Mouse (Mus musculus) cortical plate, adult 2 months (tissue): Measurements from ENCODE around the gene Fancd2.

Source experiments
- CTCF ChIP-seq: fragments of 200-500 bp; IDR thresholded peaks from 2 replicates; pipeline ENCODE4 v1.5.1; 2011; ENCODE audit warnings: mild to moderate bottlenecking, control low read depth, low read length; ENCODE audit not compliant: insufficient read depth; ENCODE audit errors: extremely low read depth
- POLR2A ChIP-seq: fragments of 200-500 bp; IDR thresholded peaks from 2 replicates; pipeline ENCODE4 v1.6.1; 2011; ENCODE audit warnings: mild to moderate bottlenecking, low read length, control low read depth; ENCODE audit not compliant: insufficient read depth; ENCODE audit errors: extremely low read depth

GRCm38 (mm10) chr6:113614997-113615396, 83.5 kb downstream of the Fancd2 start:
- TF ChIP-seq CTCF (no peak), POLR2A (no peak)
